Mouse (Mus musculus) layer of hippocampus, postnatal 25 days (tissue): ENCODE measurements around the gene Krt18. TPM values are rescaled to one million over a fixed set of nuclear protein-coding genes. Genes with fewer than 3 reads are reported as not detected.
"Not testable (repeated sequence)": the region's sequence is repeated elsewhere in the genome, so short reads cannot be mapped to it uniquely, and the experiment has no call there.

Experiments used
- DNase-seq, 2 experiments: peaks; one replicate each; pipeline ENCODE4 v3.0.0; 2022; ENCODE audit warnings: mixed read lengths in 2 of 2, low spot score in 1 of 2; ENCODE audit errors: extremely low spot score in 1 of 2
- total RNA-seq, 2 experiments: library from RNA; stranded (reverse); gene quantifications; 2 replicates each; pipeline ENCODE4 v1.2.3; 2021

Gene Krt18
- total RNA-seq, 2 experiments from 2014 or later = 0.17 to 0.26 TPM

DNA sequence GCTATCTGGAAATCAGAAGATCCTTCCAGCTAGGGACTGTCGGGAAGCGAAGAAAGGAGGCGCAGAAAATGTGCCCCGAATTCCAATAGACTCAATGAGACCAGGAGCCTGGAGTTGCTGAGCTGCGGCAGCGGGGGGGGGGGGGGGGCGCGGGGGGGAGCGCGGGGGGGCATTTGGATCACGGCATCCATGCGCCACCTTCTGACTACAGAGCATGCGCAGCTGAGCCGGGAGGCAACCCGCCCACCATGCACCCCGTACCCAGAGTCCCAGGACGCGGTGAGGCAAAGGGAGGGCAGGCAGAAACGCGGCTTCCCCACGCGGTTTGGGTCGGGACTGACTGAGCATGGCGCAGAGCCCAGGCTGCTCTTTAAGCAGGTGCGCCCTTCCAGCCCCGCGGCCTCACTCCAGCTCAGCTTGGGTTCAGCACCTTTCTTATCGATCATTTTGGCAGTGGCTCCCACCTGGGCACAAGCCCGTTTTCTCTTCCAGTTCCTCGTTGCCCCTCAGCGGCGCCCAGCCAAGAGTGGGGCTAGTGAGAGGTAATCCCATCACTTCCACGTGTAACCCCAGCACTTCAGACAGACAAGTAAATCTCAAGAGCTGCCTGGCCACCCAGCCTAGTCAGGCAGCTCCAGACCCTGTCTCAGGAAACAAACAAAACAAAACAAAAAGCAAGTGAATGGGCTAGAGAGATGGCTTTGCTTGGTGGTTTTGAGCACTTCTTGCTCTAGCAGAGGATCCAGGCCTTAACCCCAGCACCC lies 24.1 kb downstream of the Krt18 start:
- DNase-seq = peak; percentile 41 to 58

GRCm38 (mm10) chr15:102056495-102057174 lies 28.7 kb downstream of the Krt18 start:
- DNase-seq = no peak

- peak; percentile 89 to 97 for DNase-seq
Measured at GRCm38 (mm10) chr15:102065661-102066325, 37.8 kb downstream of the Krt18 start.

DNA sequence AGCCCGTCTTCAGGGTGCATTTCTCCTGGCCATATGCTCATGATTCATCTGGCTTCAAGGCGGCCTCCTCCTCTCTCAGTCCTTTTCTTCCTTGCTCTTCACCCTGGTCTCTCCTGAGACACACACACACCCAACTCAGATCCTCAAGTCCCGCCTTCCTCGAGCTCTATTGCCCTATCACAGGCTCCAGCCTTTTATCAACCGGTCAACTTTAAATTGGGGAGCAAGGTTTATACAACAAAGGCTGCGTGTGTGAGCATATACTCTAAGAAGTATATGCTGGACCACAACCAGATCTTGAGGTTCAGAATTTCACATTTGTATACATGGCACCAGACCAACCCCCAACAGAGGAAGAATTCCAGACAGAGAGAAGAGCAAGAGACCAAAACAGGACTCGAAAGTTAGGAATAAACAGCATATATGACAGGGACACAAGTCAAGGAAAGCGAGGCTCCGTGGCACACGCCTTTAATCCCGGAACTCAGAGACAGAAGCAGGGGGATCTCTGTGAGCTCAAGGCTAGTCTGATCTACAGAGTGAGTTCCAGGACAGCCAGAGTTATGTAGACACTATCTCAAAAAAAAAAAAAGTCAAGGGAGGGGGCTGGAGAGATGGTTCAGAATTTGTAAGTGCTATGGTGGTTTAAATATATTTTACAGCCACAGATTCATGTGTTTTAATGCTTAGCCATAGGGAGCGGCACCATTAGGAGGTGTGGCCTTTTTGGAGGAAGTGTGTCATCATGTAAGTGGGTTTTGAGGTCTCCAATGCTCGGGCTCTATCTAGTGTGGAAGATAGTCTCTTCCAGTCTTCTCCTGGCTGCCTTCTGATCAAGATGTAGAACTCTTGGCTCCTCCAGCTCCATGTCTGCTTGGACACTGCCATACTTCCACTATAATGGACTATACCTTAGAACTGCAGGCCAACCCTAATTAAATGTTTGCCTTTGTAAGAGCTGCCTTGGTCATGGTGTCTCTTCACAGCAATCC lies 42.8 kb downstream of the Krt18 start:
- DNase-seq = no peak

DNA sequence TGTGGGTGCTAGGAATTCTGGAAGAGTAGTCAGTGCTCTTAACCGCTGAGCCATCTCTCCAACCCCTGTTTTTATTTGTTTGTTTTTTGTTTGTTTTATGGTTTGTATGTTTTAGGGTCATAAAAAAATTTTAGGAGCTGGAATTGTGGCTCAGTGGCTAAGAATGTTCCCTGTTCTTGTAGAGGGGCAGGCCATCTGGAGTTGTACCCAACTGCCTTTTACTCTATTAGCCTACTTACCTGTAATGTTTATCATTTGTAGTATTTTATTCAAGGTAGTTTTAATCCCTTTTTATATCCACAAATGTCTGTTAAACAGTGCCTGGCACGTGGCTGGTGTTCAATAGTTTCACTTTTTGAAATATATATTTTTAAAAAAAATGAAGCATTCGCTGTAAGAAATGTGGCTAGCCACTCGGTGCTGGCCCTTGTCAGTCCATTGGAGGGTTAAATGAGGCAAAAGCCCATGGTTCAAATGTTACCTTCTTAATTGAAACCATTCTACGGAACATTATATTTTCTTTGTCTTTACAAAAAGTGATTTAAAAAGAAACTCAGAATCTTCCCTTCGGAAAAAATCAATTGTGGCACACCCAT lies 45.1 kb downstream of the Krt18 start:
- no peak for DNase-seq

DNA sequence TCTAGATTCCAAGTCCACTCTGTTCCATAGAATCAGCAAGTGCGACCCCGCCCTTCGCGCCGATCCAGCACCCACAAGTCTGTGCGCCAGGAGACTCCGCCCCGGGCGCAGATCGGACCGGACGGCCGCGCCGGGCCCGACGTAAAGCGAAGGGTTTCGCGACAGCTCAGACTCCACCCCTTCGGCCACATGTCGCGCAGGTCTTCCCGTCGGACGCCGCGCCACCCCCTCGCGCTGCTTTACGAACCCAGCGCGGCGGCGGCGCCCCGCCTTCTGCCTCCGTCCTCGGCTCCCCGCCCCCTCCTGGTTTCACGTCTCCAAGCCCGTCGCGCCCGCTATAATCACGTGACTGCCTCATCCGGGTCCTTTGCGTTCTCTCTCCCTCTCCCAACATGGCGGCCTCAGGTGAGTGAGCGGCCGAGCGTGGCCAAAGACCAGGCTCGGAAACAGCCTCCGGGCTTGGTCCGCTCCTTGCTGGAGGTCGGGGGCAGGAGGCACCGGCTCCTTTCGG lies 45.6 kb downstream of the Krt18 start, which contains the start of gene Eif4b:
Eif4b (plus strand) TSS at position 215 of the 511 bp plus-strand sequence.
- peak; percentile 96 to 98 for DNase-seq

DNA sequence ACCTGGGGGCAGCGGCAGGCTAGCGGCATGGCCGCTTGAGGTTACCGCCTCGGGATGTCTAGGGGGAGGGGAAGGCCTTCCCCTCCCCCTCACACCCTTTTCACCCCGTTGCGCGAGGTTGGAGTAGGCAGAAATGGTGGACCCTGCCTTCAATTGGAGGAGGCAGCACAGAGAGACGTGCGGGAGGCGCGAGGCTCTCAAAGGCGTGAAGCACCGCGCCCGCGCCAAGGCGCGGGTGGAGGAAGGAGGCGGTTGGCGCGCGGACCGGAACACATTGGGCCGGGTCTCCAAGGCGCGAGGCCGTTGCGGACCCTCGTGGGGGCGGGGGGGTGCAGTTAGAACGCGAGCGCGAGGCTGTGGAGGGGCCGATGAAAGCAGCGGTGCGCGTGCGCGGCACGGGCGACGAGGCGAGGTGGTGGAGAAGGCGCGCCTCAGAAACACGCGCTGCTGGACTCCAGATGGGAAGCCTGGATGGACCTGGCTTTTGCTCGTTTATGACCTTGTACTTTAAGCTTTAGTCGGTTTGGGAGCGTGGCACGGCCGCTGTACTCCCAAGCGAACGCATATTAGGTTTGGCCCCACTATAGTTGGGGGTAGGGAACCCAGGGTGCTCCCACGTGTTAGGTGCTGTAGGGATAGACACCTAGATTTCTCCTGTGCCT lies 46.2 kb downstream of the Krt18 start:
- DNase-seq = peak; percentile 44 to 57

GRCm38 (mm10) chr15:102074876-102075585 lies 47.1 kb downstream of the Krt18 start:
- DNase-seq = no peak

DNA sequence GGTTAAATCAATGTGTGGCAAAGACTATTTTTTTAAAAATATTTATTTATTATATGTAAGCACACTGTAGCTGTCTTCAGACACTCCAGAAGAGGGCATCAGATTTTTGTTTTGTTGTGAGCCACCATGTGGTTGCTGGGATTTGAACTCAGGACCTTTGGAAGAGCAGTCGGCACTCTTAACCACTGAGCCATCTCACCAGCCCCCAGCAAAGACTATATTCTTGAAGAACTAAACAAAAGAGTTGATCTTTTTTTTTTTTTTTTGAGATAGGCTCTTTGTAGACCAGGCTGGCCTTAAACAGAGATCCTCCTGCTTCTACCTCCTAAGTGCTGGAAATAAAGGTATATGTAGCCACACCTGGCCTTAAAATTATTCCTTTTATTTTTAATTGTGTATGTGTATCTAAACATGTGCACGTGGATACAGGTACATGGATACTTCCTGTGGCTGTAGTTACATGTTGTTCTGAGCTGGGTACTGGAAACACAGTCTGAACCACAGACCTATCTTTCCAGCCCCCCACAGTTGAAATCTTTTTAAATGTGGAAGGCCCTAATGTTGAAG lies 49.2 kb downstream of the Krt18 start:
- DNase-seq = no peak

DNA sequence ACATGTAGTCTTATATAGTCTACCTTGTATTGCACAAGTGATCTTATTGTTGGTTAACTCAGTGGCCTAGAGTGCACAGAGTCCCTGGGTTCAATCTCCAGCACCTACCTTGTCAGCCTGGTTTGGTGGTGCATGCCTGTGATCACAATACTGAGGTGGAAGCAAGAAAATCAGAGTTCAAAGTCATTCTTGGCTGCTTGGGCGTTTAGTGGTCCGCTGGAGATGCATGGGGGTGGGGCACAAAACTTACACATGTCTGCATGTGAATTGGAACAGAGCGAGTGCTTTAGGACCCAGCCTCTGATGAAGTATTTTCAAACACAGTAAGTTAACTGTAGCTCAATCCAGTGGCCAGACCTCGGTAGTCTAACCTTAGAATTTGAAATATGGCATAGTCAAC lies 51.2 kb downstream of the Krt18 start:
- no peak for DNase-seq

DNA sequence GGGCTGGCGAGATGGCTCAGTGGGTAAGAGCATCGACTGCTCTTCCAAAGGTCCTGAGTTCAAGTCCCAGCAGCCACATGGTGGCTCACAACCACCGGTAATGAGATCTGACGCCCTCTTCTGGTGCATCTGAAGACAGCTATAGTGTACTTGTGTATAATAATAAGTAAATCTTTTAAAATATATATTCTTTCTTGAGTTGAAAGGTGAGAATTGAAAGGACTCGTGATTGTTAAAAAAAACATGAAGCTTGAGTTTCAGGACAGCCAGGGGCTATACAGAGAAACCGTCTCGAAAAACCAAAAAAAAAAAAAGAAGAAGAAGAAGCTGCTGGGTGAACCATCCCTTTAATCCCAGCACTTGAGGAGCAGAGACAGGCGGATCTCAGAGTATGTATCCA lies 51.9 kb downstream of the Krt18 start:
- DNase-seq = not testable (repeated sequence)

GRCm38 (mm10) chr15:102080429-102080828 lies 52.4 kb downstream of the Krt18 start:
- no peak for DNase-seq

Other genes with a start within 250 kb of the Krt18 start
- not detected for gene Krt72, start 241.7 kb upstream of the Krt18 start, total RNA-seq
- gene Krt73, start 225.8 kb upstream of the Krt18 start, total RNA-seq = 1 to 10 TPM; 7.3 to 9.0 TPM
- 1 to 10 TPM; 5.2 to 5.4 TPM for gene Krt2, start 210.0 kb upstream of the Krt18 start, total RNA-seq
- 1 to 10 TPM; 3.5 to 4.1 TPM for gene Krt1, start 177.4 kb upstream of the Krt18 start, total RNA-seq
- 10 to 100 TPM in 1 of 2 experiments, 1 to 10 TPM in 1; 9.4 to 11.3 TPM for gene Krt77, start 158.5 kb upstream of the Krt18 start, total RNA-seq
- gene Krt76, start 135.3 kb upstream of the Krt18 start, total RNA-seq = not detected
- not detected for gene Krt4, start 103.4 kb upstream of the Krt18 start, total RNA-seq
- gene Krt79, start 87.9 kb upstream of the Krt18 start, total RNA-seq = under 1 TPM; 0.28 to 0.32 TPM
- gene Krt78, start 73.9 kb upstream of the Krt18 start, total RNA-seq = not detected
- under 1 TPM in 1 of 2 experiments, not detected in 1; 0.19 TPM for gene Krt8, start 23.7 kb upstream of the Krt18 start, total RNA-seq
- 100 to 1,000 TPM; 182 to 188 TPM for gene Eif4b, start 45.6 kb downstream of the Krt18 start, total RNA-seq
- gene Tns2, start 72.2 kb downstream of the Krt18 start, total RNA-seq = 10 to 100 TPM; 13.3 to 15.0 TPM
- gene Spryd3, start 108.1 kb downstream of the Krt18 start, total RNA-seq = 100 to 1,000 TPM; 149 to 154 TPM
- gene Igfbp6, start 116.2 kb downstream of the Krt18 start, total RNA-seq = 10 to 100 TPM in 1 of 2 experiments, 1 to 10 TPM in 1; 8.0 to 11.1 TPM
- not detected for gene Soat2, start 122.3 kb downstream of the Krt18 start, total RNA-seq
- 10 to 100 TPM; 66.6 to 70.2 TPM for gene Zfp740, start 175.1 kb downstream of the Krt18 start, total RNA-seq
- gene Csad, start 176.5 kb downstream of the Krt18 start, total RNA-seq = 10 to 100 TPM; 32.5 to 38.4 TPM
- 1 to 10 TPM; 2.0 to 2.3 TPM for gene Itgb7, start 203.8 kb downstream of the Krt18 start, total RNA-seq
- 10 to 100 TPM; 13.1 to 13.6 TPM for gene Rarg, start 229.3 kb downstream of the Krt18 start, total RNA-seq
- not detected for gene Gm9918, start 242.4 kb downstream of the Krt18 start, total RNA-seq